Mouse (Mus musculus) CD4-positive, CD25-positive, alpha-beta regulatory T cell, adult 9 weeks (primary cell): ENCODE measurements around the gene Rab3gap1. TPM values are rescaled to one million over a fixed set of nuclear protein-coding genes. Genes with fewer than 3 reads are reported as not detected.

ENCODE experiments used
- polyA plus RNA-seq: library from polyadenylated mRNA; unstranded; fragments of 100-300 nt; shearing (Covaris generic); gene quantifications from one replicate; pipeline ENCODE4 v1.2.1, GENCODE M21; 2017

Rab3gap1 gene
- polyA plus RNA-seq = 76.7 TPM

DNA sequence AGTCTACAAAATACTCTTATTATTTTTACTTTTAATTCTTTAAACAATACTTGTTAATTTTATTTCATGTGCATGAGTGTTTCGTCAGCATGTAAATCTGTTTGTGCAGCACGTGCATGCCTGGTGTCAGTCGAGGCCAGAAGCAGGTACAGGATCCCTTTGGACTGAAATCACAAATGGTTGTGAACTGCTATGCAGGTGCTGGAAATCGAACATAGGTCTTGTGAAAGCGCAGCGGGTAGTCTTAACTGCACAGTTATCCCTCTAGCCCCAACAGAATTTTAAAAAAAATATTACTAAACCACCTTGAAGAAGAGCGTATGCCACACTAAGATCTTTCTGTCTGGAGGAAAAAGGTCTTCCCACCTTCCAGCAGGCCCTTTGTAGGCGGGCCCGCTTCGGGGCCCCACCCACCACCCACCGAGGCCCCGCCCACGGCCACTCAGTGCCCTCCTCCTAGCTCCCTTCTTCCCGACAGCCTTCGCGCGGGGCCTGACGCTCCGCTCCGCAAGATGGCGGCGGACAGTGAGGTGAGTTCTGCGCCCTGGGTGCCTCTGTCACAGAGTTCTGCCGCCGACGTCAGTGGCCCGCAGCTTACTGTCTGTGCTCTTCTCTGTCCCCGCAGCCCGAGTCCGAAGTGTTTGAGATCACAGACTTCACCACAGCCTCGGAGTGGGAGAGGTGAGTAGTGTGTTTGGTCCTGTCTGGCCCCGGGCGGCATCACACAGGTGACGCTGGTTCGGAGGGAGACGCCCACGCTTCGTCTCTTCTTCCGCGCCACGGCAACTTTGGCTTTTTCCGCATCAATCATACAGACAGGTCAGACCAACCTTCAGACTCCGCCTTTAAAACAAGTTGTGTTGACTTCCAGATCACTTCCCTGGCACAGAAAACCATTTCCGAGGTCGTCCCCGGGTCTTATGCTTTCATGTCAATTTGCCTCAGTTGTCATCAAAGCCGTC, at the start of gene Rab3gap1:
Gene Rab3gap1, plus strand, starts transcription at position 474 of the 962 bp plus-strand sequence.

DNA sequence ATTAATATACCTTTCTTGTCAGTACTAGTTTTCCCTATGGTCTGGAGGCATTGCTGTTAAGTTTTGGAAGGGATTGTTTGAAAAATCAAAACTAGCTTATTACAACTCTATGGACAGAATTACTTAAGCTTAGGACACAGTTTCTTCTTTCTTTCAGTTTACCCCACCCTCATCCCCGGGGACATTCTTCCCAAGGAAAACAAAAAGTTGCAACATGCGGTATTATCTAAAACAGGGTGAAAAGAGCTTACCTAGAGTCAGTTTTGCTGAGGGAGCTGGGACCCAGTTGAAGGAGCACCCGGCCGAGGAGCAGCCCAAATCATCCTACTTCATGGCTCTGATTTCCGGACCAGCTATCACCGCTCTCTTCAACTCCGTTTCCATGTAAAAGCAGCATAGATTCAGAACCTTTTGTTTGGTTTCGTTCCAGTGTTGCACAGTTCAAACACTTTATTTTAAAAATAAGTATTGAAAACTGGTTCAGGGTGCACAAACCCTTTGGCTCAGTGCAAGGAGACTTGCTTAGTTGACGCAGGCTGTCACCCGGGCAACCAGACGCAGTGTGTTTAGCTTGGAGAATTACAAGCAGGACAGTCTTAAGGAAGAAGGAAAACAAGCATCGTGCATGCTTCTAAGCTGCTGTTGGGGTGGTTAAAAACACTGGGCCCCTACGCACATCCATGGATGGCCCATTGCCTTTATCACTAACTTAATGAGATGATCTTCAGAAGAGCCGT, 13.9 kb upstream of the Rab3gap1 start, which contains the start of gene Map3k19:
Gene Map3k19, minus strand, starts transcription at position 546 of the 737 bp plus-strand sequence.

Other genes starting within 250 kb of the Rab3gap1 start
- not detected for gene Tmem163, start 189.2 kb upstream of the Rab3gap1 start, polyA plus RNA-seq
- gene Acmsd, start 139.4 kb upstream of the Rab3gap1 start, polyA plus RNA-seq = 0.14 TPM
- gene Ccnt2, start 94.6 kb upstream of the Rab3gap1 start, polyA plus RNA-seq = 126 TPM
- 0.36 TPM for gene Map3k19, start 13.7 kb upstream of the Rab3gap1 start, polyA plus RNA-seq
- 1.9 TPM for gene Zranb3, start 234.3 kb downstream of the Rab3gap1 start, polyA plus RNA-seq
- 94.1 TPM for gene R3hdm1, start 234.5 kb downstream of the Rab3gap1 start, polyA plus RNA-seq